Mouse (Mus musculus): Measurements from ENCODE around the gene Lhpp.
"Not testable (repeated sequence)": the region's sequence is repeated elsewhere in the genome, so short reads cannot be mapped to it uniquely, and the experiment has no call there.

Lhpp gene

DNA sequence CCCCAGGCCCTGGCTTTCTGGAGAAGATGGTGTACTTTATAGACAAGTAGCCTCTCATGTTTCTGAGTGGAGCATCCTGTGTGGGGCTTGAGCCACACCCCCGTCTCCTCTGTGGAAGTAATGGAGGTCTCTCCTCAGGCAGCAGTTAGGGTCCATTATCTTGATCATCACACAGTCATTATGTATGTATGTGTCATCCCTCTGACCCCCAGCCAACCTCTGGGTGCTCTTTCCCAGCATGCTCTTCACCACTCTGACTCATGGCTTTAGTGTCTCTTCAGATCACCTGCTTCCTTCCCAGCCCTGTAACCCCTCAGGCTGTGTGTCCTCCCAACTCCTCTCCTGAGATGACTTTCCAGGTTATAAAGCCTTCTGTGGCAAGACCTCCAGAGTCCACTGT is 31.2 kb downstream of the Lhpp start:
- in situ Hi-C loops (cut with MboI, MseI): no loop called here

DNA sequence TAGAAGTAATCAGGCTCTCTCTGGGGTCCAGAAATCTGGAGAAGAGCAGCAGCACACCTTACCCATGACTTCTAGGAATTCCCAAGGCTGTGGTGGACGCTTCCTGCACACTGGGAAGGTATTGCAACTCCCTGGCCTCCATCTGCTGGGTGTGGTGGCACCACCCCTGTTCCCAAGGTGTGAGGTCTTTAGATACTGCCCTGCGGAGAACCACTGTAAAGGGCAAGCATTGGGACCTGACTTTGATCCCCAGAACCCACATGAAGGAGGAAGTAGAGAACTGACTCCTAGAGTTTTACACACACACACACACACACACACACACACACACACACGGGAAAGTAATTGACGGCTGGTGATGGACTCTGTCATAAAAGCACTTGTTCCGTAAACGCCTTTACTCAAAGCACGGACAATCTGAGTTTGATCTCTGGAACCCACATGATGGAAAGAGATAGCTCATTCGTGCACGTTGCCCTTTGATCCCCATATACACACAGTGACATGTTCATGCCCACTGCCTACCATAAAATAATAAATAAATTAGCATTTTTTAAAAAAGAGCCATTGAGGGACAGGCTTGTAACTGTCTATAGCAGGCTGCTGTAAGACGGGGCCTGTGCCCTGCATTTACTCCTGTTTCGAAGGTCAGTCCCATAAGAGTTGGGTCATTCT is 34.3 kb downstream of the Lhpp start:
- in situ Hi-C loops (cut with MboI, MseI): no loop called here

DNA sequence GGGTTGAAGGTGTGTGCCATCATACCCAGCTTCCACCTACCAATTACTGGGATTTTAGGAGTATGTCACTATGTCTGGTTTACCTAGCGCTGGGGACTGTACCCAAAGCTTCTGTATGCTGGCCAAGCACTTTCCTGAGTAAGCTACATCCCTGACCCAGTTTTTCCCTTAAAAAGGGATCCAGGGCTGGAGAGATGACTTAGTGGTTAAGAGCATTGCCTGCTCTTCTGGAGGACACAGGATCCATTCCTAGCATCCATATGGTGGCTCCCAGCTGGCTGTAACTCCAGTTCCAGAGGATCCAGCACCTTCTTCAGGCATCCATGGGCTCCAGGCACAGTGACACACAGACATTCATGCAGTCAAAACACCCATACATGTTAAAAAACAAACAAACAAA is 36.1 kb downstream of the Lhpp start:
- in situ Hi-C loops (cut with MboI, MseI): no loop called here

DNA sequence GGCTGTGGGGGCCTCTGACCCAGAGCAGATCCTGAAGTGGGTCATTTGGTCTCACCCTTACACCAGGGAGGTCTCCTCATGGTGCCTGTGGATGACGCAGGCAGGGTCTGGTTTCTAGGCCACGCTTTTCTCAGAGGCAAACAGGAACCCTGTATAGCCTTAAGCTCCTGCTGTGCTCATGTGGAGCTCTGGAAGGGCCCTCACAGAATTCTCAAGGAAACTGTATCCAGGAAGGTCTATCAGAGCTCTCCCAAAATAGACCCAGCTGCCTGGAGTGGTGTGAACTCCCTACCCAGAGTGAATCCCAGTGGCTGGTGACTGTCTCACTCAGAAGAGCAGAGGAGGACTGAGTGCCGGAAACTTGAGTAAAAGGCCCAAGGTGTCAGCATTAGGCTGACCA is 44.0 kb downstream of the Lhpp start:
- in situ Hi-C loops (cut with MboI, MseI): loop anchor here (5.0 kb wide), 3 partner anchors 163 to 348 kb away; no protein-coding TSS in a partner anchor

DNA sequence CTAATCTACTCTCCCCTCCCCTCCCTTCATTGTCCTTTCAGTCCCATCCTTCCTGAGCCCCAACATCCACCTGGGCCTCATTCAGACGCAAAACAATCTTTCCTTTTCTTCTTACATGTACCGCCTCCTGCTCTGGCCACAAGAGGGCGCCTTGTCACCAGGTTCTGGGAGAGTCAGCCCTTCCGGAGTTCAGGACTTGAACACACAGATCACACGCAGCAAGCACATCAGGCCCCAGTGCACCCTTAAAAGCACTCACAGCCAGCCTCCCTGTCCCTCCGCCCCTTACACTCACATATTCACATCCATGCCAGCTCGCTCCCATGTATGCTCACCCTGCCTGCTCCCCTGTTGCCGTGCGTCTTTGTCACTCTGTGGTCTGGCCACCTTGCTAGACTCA is 45.6 kb downstream of the Lhpp start:
- in situ Hi-C loops (cut with MboI, MseI): loop anchor here (5.0 kb wide), 1 partner anchor 81 kb away; no protein-coding TSS in a partner anchor

DNA sequence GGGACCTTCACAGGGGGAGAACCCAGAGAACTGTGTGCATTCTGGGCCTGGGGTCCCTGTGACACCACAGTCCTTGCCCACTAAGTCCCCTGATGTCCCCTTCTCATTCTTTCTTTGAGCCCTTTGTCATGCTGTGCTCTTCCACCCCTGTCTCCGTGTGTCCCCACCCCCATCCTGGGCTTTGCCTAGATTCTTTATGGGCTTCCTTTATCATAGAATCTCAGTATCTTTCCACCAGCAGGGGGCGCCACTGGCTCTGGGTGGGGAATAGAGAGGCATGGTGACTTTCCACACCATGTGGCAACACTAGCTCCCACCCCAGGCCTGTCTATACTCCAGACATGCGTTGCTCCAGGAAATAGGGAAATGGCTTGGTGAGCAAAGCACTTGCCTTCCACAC is 46.1 kb downstream of the Lhpp start:
- in situ Hi-C loops (cut with MboI, MseI): loop anchor here (5.0 kb wide), 1 partner anchor 81 kb away; no protein-coding TSS in a partner anchor

DNA sequence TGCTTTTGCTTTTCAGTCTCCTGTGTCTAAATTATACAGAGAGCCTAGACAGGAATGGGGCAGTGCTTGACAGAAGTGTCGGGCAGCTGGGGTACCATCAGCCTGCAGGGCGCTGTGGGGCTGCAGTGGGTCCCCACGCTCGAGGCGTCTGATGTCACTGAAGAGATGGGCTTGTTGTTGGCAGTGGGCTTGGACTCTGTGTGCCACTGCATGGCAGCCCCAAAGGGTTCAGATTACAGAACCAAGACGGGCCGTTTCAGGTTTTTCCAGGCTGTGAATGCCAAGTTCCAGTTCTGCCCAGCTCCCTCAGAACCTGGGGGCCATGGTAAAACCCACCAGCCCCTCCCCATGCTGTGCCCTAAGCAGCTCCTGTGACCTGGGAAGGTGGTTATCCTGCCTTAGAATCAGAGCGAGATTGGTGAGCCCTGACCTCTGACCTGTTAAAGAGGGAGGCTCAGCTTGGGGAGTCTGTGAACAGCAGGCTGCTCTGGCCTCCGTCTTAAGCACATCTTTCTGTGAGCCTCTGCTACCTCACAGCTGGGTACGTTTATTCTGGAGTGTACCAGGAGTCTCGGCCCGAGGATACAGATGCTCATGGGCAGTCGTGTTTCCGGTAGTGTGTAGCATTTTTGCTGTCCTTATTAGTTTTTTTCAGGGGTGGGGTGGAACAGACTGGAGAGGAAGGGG is 47.1 kb downstream of the Lhpp start:
- in situ Hi-C loops (cut with MboI, MseI): loop anchor here (5.0 kb wide), 1 partner anchor 80 kb away; no protein-coding TSS in a partner anchor

DNA sequence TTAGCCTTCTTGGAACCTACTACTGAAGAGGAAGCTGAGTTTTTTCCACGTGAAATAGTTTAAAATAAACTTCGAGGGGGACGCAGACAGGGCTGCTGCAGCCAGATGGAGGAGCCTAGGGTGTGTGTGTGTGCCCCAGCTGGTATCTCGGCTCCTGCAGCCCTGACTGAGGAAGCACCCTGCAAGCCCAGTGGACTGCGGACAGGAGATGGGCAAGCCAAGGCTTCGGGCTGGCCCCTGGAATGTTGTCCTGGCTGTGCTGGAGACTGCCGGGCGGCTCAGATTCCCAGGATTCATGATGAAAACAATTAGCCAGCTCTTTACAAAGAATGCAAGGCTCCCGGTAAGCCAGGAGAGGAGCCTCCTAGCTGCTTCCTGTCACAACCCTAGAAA is 47.6 kb downstream of the Lhpp start:
- in situ Hi-C loops (cut with MboI, MseI): loop anchor here (5.0 kb wide), 1 partner anchor 79 kb away; no protein-coding TSS in a partner anchor

DNA sequence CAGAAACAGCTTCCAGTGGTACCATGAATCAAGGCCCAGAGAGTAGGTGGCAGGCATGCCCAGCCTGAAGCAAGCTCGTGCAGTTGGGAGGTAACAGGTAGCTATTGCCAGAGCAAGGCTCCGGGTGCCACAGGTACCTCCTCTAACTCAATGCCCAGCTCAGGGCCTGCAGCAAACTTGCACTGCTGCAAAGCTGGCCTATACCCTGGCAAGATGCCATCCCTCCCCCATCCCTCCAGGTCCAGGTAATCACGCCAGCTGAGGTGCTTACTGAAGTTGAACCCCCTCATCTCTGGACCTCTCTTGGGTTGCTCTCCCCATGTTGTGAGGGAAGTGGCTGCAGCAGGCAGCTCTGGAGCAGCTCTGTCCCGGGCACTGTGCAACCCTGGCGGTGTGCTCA is 48.2 kb downstream of the Lhpp start:
- in situ Hi-C loops (cut with MboI, MseI): loop anchor here (5.0 kb wide), 1 partner anchor 79 kb away; no protein-coding TSS in a partner anchor

DNA sequence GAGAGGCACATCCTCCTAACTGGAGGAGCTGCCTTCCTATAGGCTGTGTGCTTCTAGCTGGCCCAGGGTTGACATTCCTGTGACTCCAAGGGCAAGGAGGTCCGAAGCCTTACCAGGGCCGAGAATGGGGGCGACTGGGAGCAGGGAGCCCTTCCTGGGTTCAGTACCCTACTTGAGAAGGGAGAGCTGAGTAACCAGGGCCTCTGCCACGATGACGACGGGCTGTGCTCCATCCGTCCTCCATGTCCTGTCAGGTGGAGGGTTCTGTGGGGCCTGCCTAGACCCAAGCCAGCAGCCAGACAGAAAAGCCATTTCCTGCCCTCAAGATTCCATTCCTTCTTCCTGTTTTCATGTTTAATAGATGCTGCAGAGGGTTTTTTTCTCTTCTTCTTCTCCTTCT is 49.2 kb downstream of the Lhpp start:
- in situ Hi-C loops (cut with MboI, MseI): loop anchor here (5.0 kb wide), 1 partner anchor 78 kb away; no protein-coding TSS in a partner anchor

DNA sequence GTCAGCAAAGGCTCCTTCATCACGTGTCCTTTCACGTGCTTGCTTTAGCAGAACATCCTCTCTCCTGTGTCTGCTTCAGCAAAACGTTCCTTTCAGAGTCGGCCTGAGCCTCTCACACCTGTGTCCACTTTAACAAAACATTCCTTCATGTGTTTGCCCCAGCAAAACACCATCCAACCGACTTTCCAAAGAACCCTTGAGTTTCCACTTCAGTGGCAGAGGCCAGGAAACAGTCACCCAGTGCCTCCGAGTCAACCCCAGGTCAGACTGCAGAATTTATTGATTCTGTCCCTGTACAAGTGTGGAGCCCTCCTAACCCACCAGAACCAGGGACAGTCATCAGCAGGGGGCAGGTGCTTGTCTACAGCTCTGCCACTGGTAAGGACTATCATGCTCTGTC is 52.4 kb downstream of the Lhpp start:
- in situ Hi-C loops (cut with MboI, MseI): not testable (repeated sequence)

DNA sequence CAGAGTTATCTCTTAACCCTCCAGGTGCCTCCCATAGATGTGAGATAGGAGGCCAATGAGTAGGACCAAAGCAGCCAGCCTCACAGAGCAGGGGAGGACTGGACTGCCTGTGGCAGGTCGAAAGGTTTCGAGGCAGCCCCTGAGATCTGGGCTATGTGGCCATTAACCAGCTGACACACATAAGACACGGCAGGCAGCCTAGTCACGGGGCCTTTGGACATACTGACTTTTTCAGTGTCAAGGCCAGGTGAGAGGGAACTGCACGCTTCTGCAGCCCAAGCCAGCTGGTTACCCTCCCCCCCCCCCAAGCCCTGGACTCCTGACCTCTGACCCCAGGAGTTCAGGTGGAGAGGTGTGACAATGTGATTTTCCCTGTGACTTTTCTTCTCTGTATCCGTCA is 54.4 kb downstream of the Lhpp start:
- in situ Hi-C loops (cut with MboI, MseI): no loop called here

DNA sequence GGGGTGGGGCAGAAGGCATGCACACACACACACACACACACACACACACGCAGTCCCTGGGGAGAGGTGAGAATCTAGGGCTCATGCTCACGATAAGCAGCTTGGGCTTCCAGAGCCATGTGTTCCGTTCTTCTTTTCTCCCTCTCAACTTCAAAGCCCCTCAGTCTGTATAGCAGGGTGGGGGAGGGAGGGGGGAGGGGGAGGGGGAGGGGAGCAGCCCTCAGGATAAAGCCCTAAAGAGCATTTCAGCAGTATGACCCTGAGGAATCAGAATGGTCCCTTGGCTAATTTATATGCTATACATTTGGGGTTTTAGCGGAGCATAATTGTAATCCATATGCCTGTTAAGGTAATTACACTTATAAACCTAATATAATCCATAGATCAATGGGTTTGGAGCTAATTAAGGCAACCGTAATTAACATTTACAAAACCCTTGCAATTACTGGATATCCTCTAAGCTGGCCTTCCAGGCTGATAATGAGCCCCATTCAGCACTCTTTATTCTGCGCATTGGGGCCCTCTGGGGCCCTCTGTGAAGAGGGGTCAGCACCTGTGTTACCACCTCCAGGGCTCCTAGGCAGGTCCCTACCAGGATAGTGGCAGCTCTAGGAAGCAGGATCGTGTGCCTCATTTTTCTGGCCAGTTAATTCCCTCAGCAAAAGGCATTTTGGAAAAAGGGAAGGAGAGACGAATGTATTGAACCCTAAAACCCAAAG is 55.4 kb downstream of the Lhpp start:
- in situ Hi-C loops (cut with MboI, MseI): no loop called here

DNA sequence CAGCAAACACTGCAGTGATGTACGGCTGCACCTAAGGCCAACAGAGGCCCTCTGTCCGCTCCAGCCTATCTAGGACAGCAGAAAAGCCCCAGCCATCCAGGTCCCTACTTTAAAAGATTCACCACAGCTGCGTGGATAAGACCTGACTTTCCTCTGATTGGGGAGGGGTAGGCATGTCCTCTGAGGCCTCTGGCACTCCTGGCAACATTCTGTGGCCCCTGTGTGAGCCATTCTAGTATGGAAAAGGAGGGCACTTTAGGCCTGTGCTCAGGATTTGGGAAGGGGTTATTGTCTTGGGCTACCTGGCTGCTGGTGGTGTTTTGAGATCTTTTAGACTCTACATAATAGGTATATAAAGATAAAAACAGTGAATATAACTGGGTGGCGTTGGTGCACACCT is 56.1 kb downstream of the Lhpp start:
- in situ Hi-C loops (cut with MboI, MseI): no loop called here

DNA sequence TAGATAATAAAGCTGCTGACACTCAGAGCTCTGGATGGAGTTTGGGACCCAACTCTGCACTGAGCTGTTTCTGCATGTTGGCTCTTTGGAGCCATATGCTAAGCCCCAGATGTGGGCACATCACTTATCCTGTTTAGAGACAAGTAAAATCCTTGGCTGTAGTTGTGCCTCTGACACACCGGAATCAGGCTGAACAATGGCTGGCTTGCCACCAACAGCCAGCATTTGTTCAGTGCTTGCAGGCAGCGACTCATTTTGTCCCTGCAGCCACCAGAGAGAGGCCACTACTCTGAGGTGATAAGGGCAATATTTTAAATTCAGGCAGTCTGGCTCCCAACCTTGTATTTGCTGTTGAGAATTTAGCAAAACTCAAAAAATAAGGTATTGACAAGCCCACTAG is 58.2 kb downstream of the Lhpp start:
- in situ Hi-C loops (cut with MboI, MseI): no loop called here

DNA sequence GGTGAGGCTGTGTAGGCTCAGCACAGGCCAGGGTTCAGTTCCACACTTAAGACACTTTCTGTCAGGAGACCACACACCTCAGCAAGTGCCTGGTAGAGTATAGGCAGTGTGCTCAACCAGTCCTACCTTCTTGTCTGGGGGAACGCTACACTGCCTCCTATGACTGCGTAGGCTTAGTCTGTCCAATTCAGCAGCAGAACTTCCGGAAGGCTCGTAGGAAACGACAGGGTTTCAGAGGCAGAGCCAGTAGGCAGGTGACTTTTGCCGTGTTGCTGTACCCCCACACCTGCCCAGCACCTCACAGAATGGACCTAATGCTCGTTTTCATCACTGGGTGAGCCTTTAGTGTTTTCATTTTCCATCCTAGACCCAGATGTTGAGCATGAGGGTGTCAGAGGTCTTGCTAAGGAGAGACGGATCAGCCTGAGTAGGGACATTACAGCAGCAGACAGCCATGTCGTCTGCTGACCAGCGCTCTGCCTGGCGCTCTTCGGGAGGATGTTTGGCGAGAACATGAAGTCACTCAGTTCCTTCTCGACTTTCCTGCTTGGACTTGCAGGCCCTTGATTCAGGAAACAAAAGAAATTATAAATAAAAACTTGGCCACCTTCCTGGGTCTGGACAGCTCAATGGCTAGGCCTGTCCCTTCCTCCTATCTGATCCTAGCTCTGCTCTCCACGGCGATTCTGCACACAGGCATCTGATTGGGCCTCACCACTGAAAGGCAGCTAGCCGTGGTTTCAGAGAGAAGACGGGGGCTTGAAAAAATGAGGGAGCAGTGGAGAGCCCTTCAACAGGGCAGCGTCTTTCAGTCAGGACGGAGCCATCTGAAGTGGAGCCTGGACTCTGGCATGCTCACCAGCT is 59.8 kb downstream of the Lhpp start:
- in situ Hi-C loops (cut with MboI, MseI): no loop called here

DNA sequence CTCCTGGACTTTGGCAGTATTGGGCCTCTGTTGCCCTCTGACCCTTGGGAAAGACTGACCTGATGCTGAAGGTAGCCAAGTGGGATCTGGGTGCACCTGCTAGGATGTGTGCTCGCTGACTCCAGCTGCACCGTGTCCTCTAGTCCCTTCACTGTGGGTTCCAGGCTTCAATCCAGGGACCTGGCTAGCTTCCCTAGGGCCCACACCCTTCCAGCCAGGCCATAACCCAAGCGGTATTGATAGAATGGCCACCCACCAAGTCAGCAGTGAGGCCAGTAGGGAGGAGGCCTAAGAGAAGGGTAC is 60.4 kb downstream of the Lhpp start:
- in situ Hi-C loops (cut with MboI, MseI): no loop called here

DNA sequence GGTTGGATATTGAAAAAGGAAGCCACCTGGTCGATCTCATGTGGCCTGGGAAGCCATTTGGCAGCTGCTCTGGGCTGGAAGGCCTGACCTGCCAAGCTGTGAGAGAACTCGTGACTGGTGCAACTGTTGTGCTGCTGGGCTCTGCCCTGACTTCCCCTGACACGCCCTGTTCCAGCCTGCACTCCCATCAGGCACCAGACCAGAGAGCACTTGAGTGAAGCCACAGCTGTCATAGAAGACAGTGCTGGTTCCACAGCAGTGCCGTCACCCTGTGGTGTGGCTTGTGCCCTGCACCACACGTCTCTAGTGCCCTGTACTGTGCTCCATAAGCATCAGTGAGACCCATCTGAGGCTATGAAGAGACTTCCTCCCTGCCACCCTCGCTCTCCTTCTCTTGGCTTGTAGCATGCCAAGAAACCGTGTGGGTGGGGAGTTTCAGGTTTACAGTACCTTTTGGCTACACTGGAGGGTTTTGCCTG is 62.1 kb downstream of the Lhpp start:
- in situ Hi-C loops (cut with MboI, MseI): no loop called here

DNA sequence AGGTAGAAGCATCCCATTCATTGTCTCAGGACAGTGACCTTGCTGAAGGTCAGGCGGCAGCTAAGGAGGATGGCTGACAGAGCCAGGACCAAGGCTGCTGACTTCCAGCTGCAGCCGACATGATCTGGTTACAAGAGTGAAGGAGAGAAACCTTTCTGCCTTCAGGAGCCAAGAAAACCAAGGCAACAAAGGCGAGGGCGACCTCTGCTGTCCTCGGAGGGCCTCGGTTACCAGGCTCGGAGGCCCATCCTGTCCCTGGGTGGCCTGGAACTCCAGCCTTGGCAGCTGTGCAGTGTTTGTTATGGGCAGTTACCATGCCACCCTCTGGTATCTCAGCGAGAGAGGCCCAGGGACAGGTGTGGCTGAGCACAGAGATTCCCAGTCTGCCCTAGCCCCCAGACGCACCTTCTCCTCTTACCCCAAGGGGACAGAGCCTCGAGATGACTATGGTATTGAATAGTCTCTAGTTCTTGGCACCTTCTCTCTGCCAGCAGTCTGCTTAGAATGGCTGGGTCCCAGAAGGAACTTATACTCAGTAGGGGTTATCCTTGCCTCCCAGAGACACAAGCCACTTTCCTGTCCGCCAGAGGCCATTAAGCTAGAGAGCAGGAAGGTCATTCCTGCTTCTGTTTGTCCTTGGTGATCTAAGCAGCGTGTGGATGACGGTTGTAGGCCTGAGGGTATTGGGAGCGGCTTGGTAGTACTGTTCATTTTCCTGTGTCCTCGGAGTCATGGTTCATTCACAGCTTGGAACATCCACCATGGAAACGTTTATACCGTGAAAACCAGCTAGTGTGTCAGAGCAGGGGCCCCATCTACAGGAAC is 63.7 kb downstream of the Lhpp start:
- in situ Hi-C loops (cut with MboI, MseI): no loop called here

DNA sequence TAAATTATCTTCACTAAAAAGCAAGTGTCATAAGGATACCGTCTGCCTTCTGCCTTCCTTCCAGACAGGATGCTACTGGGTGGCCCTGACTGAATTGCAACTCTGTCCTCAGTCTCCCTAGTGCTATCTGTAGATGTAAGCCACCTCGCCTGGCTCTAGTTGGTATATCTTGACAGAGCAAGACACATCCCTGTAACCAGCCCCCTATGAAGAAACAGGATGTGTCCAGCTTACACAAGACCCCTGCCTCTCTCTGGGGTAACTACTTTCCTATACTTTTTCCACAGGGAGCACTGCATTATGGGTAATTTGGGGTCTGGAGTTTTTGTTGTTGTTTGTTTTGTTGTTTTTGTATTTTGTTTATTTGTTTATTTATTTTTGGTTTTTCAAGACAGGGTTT is 65.5 kb downstream of the Lhpp start:
- in situ Hi-C loops (cut with MboI, MseI): no loop called here

DNA sequence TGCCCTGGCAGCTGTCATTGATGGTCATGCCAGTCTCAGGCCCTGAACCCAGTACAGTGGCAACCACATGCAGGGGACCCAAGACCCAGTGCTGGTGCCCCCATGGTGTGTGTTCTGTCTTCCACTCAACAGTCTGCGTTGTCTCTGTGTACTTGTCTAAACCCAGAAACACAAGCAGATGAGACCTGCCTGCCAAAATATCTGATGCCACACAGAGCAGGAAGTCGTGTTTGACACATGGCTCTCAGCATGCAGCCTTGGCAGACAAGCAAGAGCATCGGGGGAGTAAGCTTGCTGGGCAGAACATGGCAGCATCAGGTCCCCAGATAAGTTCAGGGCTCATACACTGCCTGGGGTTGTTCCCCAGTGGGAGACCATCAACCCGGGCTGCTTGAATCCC is 68.7 kb downstream of the Lhpp start:
- in situ Hi-C loops (cut with MboI, MseI): no loop called here
